Mouse (Mus musculus) liver, embryonic 11.5 days (tissue): ENCODE data around the gene Slc22a2. TPM values are rescaled to one million over a fixed set of nuclear protein-coding genes. Genes with fewer than 3 reads are reported as not detected.

Source experiments
- polyA plus RNA-seq: library from polyadenylated mRNA; unstranded; fragments of >200 nt; fragmentation: Nextera tagmentation; extraction: Ambion mirVana; gene quantifications from 2 replicates; pipeline ENCODE4 v1.2.1, GENCODE M21; 2014

The Slc22a2 gene
- polyA plus RNA-seq, 1 experiment from 2014 or later = not detected

Other genes with a start within 250 kb of the Slc22a2 start
- 130 and 157 TPM in 2 replicates for gene Plg, start 205.5 kb upstream of the Slc22a2 start, polyA plus RNA-seq
- 4.1 TPM in 2 replicates for gene Slc22a3, start 76.4 kb upstream of the Slc22a2 start, polyA plus RNA-seq
- 0.10 TPM in 1 of 2 replicates, not detected in the other for gene Slc22a1, start 91.7 kb downstream of the Slc22a2 start, polyA plus RNA-seq
- gene Igf2r, start 185.5 kb downstream of the Slc22a2 start, polyA plus RNA-seq = 41.8 and 43.7 TPM in 2 replicates